Mouse (Mus musculus) myocyte (in vitro differentiated cells): ENCODE measurements around the gene Nabp2. TPM values are rescaled to one million over a fixed set of nuclear protein-coding genes. Genes with fewer than 3 reads are reported as not detected.

Experiments
- H3K27me3 ChIP-seq: one replicate; pipeline ENCODE4 v1.6.1; 2011; ENCODE audit not compliant: control insufficient read depth, insufficient read depth, insufficient read length
- H3K36me3 ChIP-seq: one replicate; pipeline ENCODE4 v1.6.1; 2011; ENCODE audit not compliant: control insufficient read depth, insufficient read depth
- H3K4me2 ChIP-seq: one replicate; pipeline ENCODE4 v1.6.1; 2011; ENCODE audit warnings: low read depth, control low read depth
- H3K4me3 ChIP-seq: one replicate; pipeline ENCODE4 v1.5.1; 2011; ENCODE audit warnings: mild to moderate bottlenecking, control low read depth, moderate library complexity
- H3K79me2 ChIP-seq: one replicate; pipeline ENCODE4 v1.6.1; 2011; ENCODE audit not compliant: control insufficient read depth, insufficient read depth
- H3ac ChIP-seq: one replicate; pipeline ENCODE4 v1.6.1; 2011; ENCODE audit not compliant: control insufficient read depth, insufficient read length
- CEBPB ChIP-seq: IDR thresholded peaks from 2 replicates; pipeline ENCODE4 v1.6.1; 2011; ENCODE audit warnings: mild to moderate bottlenecking, moderate library complexity; ENCODE audit not compliant: poor library complexity, insufficient read depth, severe bottlenecking
- E2F4 ChIP-seq: IDR thresholded peaks from one replicate; pipeline ENCODE4 v1.6.1; 2011; ENCODE audit warnings: mild to moderate bottlenecking, control low read depth, moderate library complexity; ENCODE audit not compliant: insufficient read depth
- MAX ChIP-seq: IDR thresholded peaks from one replicate; pipeline ENCODE4 v1.6.1; 2011; ENCODE audit warnings: low read depth, mild to moderate bottlenecking, control low read depth
- MYOD1 ChIP-seq, 3 experiments: IDR thresholded peaks; one replicate each; pipeline ENCODE4 v1.6.1; 2011; ENCODE audit warnings: control low read depth in 2 of 3, low read depth in 2 of 3, mild to moderate bottlenecking in 2 of 3, moderate library complexity in 1 of 3; ENCODE audit not compliant: insufficient read length in 2 of 3, control insufficient read depth in 1 of 3
- MYOG ChIP-seq, 3 experiments: IDR thresholded peaks; one replicate each; pipeline ENCODE4 v1.6.1; 2011; ENCODE audit warnings: control low read depth in 2 of 3, low read depth in 2 of 3, mild to moderate bottlenecking in 2 of 3; ENCODE audit not compliant: insufficient read length in 2 of 3, control insufficient read depth in 1 of 3, insufficient read depth in 1 of 3
- POLR2A ChIP-seq: IDR thresholded peaks from one replicate; pipeline ENCODE4 v1.6.1; 2011; ENCODE audit warnings: low read depth, mild to moderate bottlenecking, control low read depth, moderate library complexity; ENCODE audit not compliant: insufficient read length
- POLR2AphosphoS2 ChIP-seq: IDR thresholded peaks from one replicate; pipeline ENCODE4 v1.6.1; 2011; ENCODE audit warnings: low read depth, control low read depth; ENCODE audit not compliant: insufficient read length
- REST ChIP-seq: IDR thresholded peaks from one replicate; pipeline ENCODE4 v1.6.1; 2011; ENCODE audit warnings: mild to moderate bottlenecking, control low read depth, moderate library complexity; ENCODE audit not compliant: insufficient read depth, insufficient read length
- SRF ChIP-seq: IDR thresholded peaks from one replicate; pipeline ENCODE4 v1.6.1; 2011; ENCODE audit warnings: low read depth; ENCODE audit not compliant: control insufficient read depth, insufficient read length
- TCF12 ChIP-seq: IDR thresholded peaks from one replicate; pipeline ENCODE4 v1.6.1; 2011; ENCODE audit warnings: mild to moderate bottlenecking, control low read depth; ENCODE audit not compliant: poor library complexity, insufficient read depth, severe bottlenecking
- TCF3 ChIP-seq: IDR thresholded peaks from one replicate; pipeline ENCODE4 v1.6.1; 2011; ENCODE audit warnings: low read depth, control low read depth; ENCODE audit not compliant: insufficient read length
- USF1 ChIP-seq: IDR thresholded peaks from one replicate; pipeline ENCODE4 v1.6.1; 2011; ENCODE audit warnings: low read depth, mild to moderate bottlenecking, control low read depth, moderate library complexity
- polyA plus RNA-seq: library from polyadenylated mRNA; unstranded; fragments of >200 nt; fragmentation: generic; extraction: Trizol; gene quantifications from one replicate; pipeline ENCODE4 v1.2.1, GENCODE M21; 2012; ENCODE audit warnings: missing spikeins

Gene Nabp2
- polyA plus RNA-seq, 1 experiment: 115 TPM

DNA sequence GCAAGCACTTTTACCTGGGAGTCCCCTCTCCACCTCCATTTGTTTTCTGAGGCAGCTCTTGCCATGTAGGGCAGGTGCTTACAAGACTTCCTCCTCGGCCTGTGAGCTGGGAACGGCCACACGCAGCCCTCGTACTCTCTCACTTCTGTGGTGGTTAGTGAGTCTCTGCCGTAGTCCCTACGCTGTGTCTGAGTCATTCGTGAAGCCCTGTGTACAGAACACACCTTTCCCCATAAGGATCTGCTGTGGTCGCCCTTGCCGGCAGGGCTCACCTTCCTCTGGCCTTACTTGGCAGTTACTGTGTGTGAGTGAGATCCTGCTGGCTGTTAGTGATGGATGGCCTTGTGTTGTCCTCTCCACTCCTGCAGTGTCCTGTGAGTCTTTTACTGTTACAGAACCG lies 23.4 kb upstream of the Nabp2 start:
- no peak for TF ChIP-seq CEBPB
- TF ChIP-seq REST: no peak
- TF ChIP-seq USF1: no peak
- TF ChIP-seq MYOG (IDR thresholded peaks at IDR 0.05; ENCODE audit: control insufficient read depth in 1 of 3, insufficient read depth in 1 of 3, insufficient read length in 2 of 3, low read depth in 2 of 3): no peak
- no peak for TF ChIP-seq E2F4
- TF ChIP-seq POLR2AphosphoS2: no peak
- TF ChIP-seq TCF3: no peak
- TF ChIP-seq MYOD1 (IDR thresholded peaks at IDR 0.05; ENCODE audit: control insufficient read depth in 1 of 3, insufficient read length in 2 of 3, low read depth in 2 of 3): no peak
- no peak for TF ChIP-seq MAX
- TF ChIP-seq SRF: no peak
- no peak for TF ChIP-seq TCF12
- TF ChIP-seq POLR2A: no peak
- Histone ChIP-seq H3K4me2 (no peak overlapping the region), H3K4me3 (no peak overlapping the region), H3ac (no peak overlapping the region), H3K79me2 (no peaks in the 10 kb centered on the region), H3K27me3 (no peaks in the 10 kb centered on the region), H3K36me3 (peaks cover 30% of the 10 kb centered on the region)

DNA sequence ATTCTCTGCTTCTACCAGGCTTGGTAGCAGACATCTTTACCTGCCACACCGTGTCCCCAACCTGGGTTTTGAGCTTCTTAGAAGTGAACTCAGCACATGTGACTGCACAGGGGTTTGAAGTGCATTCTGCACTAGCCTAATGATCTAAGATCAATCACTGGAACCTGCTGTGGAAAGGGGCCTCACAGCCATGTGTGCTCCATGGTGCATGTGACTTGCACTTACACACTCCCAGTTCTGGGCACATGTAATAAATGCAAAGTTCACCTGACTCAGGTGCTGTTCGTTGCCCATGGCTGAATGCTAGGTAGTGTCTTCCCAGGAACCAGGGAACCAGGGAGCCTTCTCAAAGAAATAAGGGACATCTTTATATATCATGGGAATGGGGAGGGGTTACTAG lies 22.1 kb upstream of the Nabp2 start:
- TF ChIP-seq TCF3: no peak
- no peak for TF ChIP-seq MYOG (IDR thresholded peaks at IDR 0.05; ENCODE audit: control insufficient read depth in 1 of 3, insufficient read depth in 1 of 3, insufficient read length in 2 of 3, low read depth in 2 of 3)
- TF ChIP-seq E2F4: no peak
- no peak for TF ChIP-seq POLR2AphosphoS2
- no peak for TF ChIP-seq TCF12
- no peak for TF ChIP-seq USF1
- Histone ChIP-seq H3K27me3 (no peaks in the 10 kb centered on the region), H3K36me3 (peaks cover 27% of the 10 kb centered on the region), H3K4me3 (no peak overlapping the region), H3K4me2 (no peak overlapping the region), H3K79me2 (no peaks in the 10 kb centered on the region), H3ac (no peak overlapping the region)

DNA sequence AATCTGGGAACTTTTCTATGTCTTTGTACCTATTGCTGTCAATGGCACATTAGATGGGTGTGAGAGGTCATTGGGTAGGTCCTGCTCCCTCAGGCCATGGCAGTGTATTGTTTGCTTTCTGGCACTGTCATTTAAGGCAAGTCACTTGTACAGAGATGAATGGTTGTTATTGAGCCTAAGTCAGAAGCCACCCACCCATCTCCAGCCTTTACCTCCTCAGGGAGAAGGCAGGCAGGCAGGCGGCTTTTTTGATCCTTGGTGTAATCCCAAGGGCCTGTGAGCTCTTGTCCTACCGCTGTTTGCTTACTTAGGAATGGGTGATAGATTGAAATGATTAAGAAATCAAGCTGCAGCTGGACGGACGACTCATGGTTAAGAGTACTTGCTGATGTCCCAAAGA lies 18.2 kb upstream of the Nabp2 start:
- Histone ChIP-seq H3K27me3 (no peaks in the 10 kb centered on the region), H3K79me2 (peaks cover 4% of the 10 kb centered on the region), H3K36me3 (peaks cover 19% of the 10 kb centered on the region), H3ac (no peak overlapping the region), H3K4me3 (no peak overlapping the region), H3K4me2 (no peak overlapping the region)
- no peak for TF ChIP-seq TCF12
- TF ChIP-seq USF1: no peak
- no peak for TF ChIP-seq CEBPB
- no peak for TF ChIP-seq MAX
- no peak for TF ChIP-seq SRF
- TF ChIP-seq REST: no peak
- no peak for TF ChIP-seq MYOG (IDR thresholded peaks at IDR 0.05; ENCODE audit: control insufficient read depth in 1 of 3, insufficient read depth in 1 of 3, insufficient read length in 2 of 3, low read depth in 2 of 3)
- TF ChIP-seq POLR2AphosphoS2: no peak
- TF ChIP-seq TCF3: no peak
- no peak for TF ChIP-seq MYOD1 (IDR thresholded peaks at IDR 0.05; ENCODE audit: control insufficient read depth in 1 of 3, insufficient read length in 2 of 3, low read depth in 2 of 3)

DNA sequence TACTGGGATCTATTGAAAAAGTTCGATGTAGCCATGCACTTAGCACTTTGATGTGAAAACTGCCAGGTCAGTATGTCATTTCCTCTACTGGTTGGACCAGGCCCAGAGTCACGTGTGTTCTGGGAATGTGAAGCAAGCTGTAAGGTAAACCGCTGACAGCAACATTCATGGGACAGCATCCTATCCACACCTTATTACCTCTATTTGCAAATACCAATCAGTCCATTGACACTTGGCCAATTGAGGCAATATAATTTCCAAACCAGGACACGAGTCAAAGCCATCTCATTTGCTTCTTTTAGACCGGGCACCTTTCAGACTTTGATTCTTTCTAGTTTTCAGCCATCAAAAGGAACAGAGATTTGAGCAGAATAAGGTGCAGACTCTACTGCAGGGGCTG lies 17.8 kb upstream of the Nabp2 start:
- Histone ChIP-seq H3K4me3 (no peak overlapping the region), H3ac (no peak overlapping the region), H3K79me2 (peaks cover 4% of the 10 kb centered on the region), H3K36me3 (peaks cover 19% of the 10 kb centered on the region), H3K27me3 (no peaks in the 10 kb centered on the region), H3K4me2 (no peak overlapping the region)
- TF ChIP-seq TCF3 (no peak), CEBPB (no peak), SRF (no peak), MAX (no peak), USF1 (no peak), MYOG (IDR thresholded peaks at IDR 0.05; ENCODE audit: control insufficient read depth in 1 of 3, insufficient read depth in 1 of 3, insufficient read length in 2 of 3, low read depth in 2 of 3) (no peak), REST (no peak), E2F4 (no peak), TCF12 (no peak), MYOD1 (IDR thresholded peaks at IDR 0.05; ENCODE audit: control insufficient read depth in 1 of 3, insufficient read length in 2 of 3, low read depth in 2 of 3) (no peak), POLR2A (no peak), POLR2AphosphoS2 (no peak)

DNA sequence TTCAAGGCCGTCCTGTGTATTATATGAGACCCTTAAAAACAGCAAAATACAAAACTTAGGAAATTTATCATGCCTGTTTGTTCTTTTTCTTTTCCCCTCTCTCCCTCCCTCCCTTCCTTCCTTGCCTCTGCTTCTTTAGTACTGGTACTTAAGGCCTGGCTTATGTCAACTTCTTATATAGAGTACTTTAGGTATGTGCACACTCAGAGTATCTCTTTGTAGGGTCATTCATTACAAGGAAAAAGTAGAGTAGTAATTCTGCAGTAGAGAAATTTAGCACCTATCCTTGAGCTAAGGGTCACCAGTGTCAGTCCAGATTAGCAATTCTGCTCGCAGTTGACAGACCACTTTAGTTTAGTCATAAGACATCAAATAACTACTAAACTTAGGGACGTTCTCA lies 14.0 kb upstream of the Nabp2 start:
- TF ChIP-seq MYOG (IDR thresholded peaks at IDR 0.05; ENCODE audit: control insufficient read depth in 1 of 3, insufficient read depth in 1 of 3, insufficient read length in 2 of 3, low read depth in 2 of 3): no peak
- no peak for TF ChIP-seq MAX
- TF ChIP-seq POLR2AphosphoS2: no peak
- no peak for TF ChIP-seq CEBPB
- TF ChIP-seq MYOD1 (IDR thresholded peaks at IDR 0.05; ENCODE audit: control insufficient read depth in 1 of 3, insufficient read length in 2 of 3, low read depth in 2 of 3): no peak
- Histone ChIP-seq H3K36me3 (peaks cover 11% of the 10 kb centered on the region), H3K79me2 (peaks cover 4% of the 10 kb centered on the region), H3K4me2 (no peak overlapping the region), H3ac (no peak overlapping the region), H3K27me3 (no peaks in the 10 kb centered on the region), H3K4me3 (no peak overlapping the region)
